Mouse (Mus musculus): ENCODE results near the gene H2-Ke6. TPM values are rescaled to one million over a fixed set of nuclear protein-coding genes. Genes with fewer than 3 reads are reported as not detected.
"Not testable (repeated sequence)": the region's sequence is repeated elsewhere in the genome, so short reads cannot be mapped to it uniquely, and the experiment has no call there.

Gene H2-Ke6
- polyA plus RNA-seq, 1 experiment from 2014 or later: 59.8 TPM

DNA sequence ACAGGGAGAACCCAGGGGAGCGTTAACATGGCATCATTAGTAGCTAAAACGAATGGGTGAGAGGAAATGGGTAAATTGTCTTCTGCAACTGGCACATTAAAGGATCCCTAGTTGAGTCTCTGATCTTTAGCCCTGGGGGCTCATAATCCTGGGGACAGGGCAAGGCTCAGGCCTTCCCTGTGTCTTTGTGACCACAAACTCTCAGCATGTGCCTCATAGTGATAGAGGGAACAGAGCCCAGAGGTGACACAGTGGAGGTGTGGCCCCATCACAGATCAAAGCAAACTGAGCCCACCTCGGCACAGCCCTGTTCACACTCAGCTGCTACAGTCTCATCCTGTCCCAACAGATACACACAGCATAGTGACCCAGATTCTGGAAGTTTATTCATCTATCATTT is 32.2 kb downstream of the H2-Ke6 start:
- H3K36me3 ChIP-seq (ENCODE audit: insufficient read depth, low read length): no peaks in the 10 kb centered on the region
- H3K27me3 ChIP-seq (replicated peaks; ENCODE audit: insufficient read depth, low read length): no peaks in the 10 kb centered on the region
- no peak for DNase-seq (ENCODE audit: low spot score)
- ATAC-seq: no peak
- no peak overlapping the region for H3K9ac ChIP-seq (replicated peaks; ENCODE audit: low read depth)
- WGBS: 51% methylated on average over 3 of the region's 3 CpGs
- no peak overlapping the region for H3K4me3 ChIP-seq (ENCODE audit: low read depth, low read length)
- no peaks in the 10 kb centered on the region for H3K9me3 ChIP-seq (ENCODE audit: low read length)
- TF ChIP-seq CTCF (IDR thresholded peaks at IDR 0.05): no peak
- TF ChIP-seq EP300 (IDR thresholded peaks at IDR 0.05): no peak
- no peak overlapping the region for H3K27ac ChIP-seq (ENCODE audit: low read length)
- no peaks in the 10 kb centered on the region for H3K4me1 ChIP-seq (ENCODE audit: insufficient read depth, low read depth, low read length)
- no peak overlapping the region for H3K4me2 ChIP-seq (replicated peaks; ENCODE audit: low read depth, low read length)

DNA sequence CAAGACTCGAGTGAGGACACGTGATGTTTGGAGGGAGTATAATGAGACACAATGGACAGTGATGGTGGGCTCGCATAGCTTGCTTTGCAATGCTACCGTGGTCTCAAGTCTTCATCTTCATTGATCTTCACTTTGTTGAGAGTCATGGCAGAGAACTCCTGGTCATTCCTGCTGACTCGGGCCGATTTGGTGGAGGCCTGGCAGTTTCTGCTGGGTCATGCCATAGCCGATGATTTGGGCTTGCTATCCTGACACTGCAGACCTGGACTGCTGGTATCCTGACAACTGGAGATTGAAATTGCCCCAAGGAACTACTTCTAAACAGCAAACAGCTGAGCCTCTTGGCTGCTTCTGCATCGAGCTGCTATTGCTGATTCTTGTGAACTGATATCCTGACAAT is 32.9 kb downstream of the H2-Ke6 start:
- H3K36me3 ChIP-seq (ENCODE audit: insufficient read depth, low read length): no peaks in the 10 kb centered on the region
- WGBS: 86% methylated on average over 8 of the region's 8 CpGs
- no peaks in the 10 kb centered on the region for H3K4me1 ChIP-seq (ENCODE audit: insufficient read depth, low read depth, low read length)
- no peak overlapping the region for H3K9ac ChIP-seq (replicated peaks; ENCODE audit: low read depth)
- TF ChIP-seq CTCF (IDR thresholded peaks at IDR 0.05) (no peak), EP300 (IDR thresholded peaks at IDR 0.05) (no peak)
- H3K27ac ChIP-seq (ENCODE audit: low read length): no peak overlapping the region
- ATAC-seq: no peak
- H3K27me3 ChIP-seq (replicated peaks; ENCODE audit: insufficient read depth, low read length): no peaks in the 10 kb centered on the region
- no peaks in the 10 kb centered on the region for H3K9me3 ChIP-seq (ENCODE audit: low read length)
- DNase-seq (ENCODE audit: low spot score): no peak
- no peak overlapping the region for H3K4me3 ChIP-seq (ENCODE audit: low read depth, low read length)
- no peak overlapping the region for H3K4me2 ChIP-seq (replicated peaks; ENCODE audit: low read depth, low read length)

DNA sequence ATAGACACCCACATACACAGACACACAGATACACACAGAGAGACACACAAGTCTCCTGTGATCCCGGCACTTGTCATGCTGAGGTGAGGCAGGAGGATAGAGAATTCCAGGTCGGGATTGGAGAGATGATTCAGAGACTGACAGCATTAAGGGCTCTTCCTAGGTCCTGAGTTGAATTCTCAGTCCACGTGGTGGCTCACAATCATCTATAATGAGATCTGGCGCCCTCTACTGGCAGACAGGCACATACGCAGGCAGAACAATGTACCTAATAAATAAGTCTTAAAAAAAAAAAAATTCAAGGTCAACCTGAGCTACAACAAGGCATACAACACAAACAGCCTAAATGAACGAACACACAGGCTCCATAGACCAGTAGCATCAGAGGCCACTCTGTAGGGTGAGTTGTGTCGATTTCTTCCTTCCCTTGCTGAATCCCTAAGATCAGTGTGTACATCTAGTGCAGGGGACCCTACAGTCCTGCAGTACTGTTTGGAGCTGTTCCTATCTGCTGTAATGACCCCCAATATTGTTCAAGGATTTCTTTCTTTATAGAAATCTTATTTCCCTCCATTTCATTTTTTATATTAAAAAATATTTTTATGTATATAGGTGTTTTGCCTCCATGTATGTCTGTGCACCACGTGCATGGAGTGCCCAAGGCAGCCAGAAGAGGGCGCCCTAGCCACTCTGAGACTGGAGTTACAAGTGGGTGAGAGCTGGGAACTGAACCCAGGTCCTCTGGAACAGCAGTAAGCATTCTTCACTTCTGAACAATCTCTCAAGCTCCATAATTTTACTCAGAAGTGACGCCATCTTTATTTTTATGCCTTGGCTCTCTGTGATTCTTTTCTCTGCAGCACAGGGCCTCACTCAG is 35.8 kb downstream of the H2-Ke6 start:
- Histone ChIP-seq H3K4me2 (replicated peaks; ENCODE audit: low read depth, low read length) (no peak overlapping the region), H3K27me3 (replicated peaks; ENCODE audit: insufficient read depth, low read length) (no peaks in the 10 kb centered on the region), H3K9ac (replicated peaks; ENCODE audit: low read depth) (no peak overlapping the region), H3K9me3 (ENCODE audit: low read length) (no peaks in the 10 kb centered on the region), H3K4me1 (ENCODE audit: insufficient read depth, low read depth, low read length) (no peaks in the 10 kb centered on the region), H3K4me3 (ENCODE audit: low read depth, low read length) (no peak overlapping the region), H3K27ac (ENCODE audit: low read length) (no peak overlapping the region), H3K36me3 (ENCODE audit: insufficient read depth, low read length) (no peaks in the 10 kb centered on the region)
- DNase-seq (ENCODE audit: low spot score) (peak; percentile 85), ATAC-seq (peak; percentile 44)
- TF ChIP-seq EP300 (IDR thresholded peaks at IDR 0.05) (no peak), CTCF (IDR thresholded peaks at IDR 0.05) (peak; percentile 84)
- WGBS: 32% methylated on average over 10 of the region's 10 CpGs

DNA sequence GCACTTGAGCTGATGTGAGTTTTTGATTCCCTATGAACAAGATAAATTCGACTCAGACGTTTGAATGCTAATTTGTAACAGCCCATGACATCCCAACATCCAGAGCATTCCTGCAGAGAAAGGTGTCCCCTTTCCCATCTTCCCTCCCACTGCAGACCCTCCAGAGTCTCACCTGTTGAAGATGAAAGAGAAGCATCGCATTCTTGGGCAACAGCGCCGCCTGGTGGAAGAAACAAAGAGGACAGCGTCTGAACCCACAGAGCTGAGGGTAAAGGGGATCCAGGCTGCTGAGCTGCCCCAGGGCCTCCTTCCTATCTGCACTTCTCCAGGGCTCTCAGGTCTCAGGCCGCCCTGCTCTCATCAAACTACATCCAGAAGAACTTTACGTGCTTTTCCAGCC is 45.7 kb downstream of the H2-Ke6 start:
- H3K9ac ChIP-seq (replicated peaks; ENCODE audit: low read depth); H3K4me3 ChIP-seq (ENCODE audit: low read depth, low read length); H3K4me2 ChIP-seq (replicated peaks; ENCODE audit: low read depth, low read length); H3K9me3 ChIP-seq (ENCODE audit: low read length); H3K27ac ChIP-seq (ENCODE audit: low read length); H3K36me3 ChIP-seq (ENCODE audit: insufficient read depth, low read length); H3K4me1 ChIP-seq (ENCODE audit: insufficient read depth, low read depth, low read length); ATAC-seq; H3K27me3 ChIP-seq (replicated peaks; ENCODE audit: insufficient read depth, low read length): not testable (repeated sequence)
- 10% methylated on average over 8 of the region's 8 CpGs for WGBS
- TF ChIP-seq CTCF (IDR thresholded peaks at IDR 0.05): peak; percentile 88
- peak; percentile 31 for DNase-seq (ENCODE audit: low spot score)

DNA sequence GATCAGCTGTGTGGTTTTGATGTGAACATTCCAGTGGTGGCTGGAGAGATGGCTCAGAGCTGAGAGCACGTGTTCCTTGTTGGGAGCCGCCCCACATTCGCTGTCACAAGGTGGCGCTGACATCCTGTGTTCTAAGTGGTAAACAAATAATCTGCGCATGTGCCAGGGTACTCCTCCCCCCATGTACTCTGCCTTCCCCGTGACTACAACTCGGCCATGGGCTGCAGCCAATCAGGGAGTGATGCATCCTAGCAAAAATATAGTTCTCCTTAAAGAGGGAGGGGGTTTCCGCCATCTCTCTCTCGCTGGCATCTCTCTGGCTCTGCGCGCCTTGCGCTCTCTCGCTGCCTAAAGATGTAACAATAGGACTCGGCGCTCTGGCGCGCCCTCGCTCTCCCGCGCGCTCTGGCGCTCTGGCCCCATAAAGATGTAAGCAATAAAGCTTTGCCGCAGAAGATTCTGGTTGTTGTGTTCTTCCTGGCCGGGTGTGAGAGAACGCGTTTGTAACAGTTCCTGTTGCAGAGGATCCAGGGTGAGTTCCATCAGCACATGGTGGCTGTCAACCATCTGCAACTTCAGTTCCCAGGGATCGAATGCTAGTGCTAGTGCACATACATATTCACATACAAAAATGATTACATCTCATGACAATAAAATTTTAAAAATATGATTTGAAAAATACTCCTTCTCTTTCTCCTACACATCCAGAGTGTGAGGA is 46.5 kb downstream of the H2-Ke6 start:
- not testable (repeated sequence) for H3K9me3 ChIP-seq (ENCODE audit: low read length); H3K4me1 ChIP-seq (ENCODE audit: insufficient read depth, low read depth, low read length); H3K27me3 ChIP-seq (replicated peaks; ENCODE audit: insufficient read depth, low read length); H3K9ac ChIP-seq (replicated peaks; ENCODE audit: low read depth); H3K36me3 ChIP-seq (ENCODE audit: insufficient read depth, low read length)
- WGBS: under 1% methylated on average over 27 of the region's 27 CpGs
- peak; percentile 88 for ATAC-seq
- peak; percentile 97 for DNase-seq (ENCODE audit: low spot score)
- Histone ChIP-seq H3K4me3 (ENCODE audit: low read depth, low read length) (peak overlapping the region; percentile 38), H3K27ac (ENCODE audit: low read length) (peak overlapping the region; percentile 51; the same call in 1 of the 2 replicates), H3K4me2 (replicated peaks; ENCODE audit: low read depth, low read length) (peak overlapping the region; percentile 52)
- TF ChIP-seq CTCF (IDR thresholded peaks at IDR 0.05): peak; percentile 60
- peak; percentile 24; the same call in 1 of the 2 replicates for TF ChIP-seq EP300 (IDR thresholded peaks at IDR 0.05)

DNA sequence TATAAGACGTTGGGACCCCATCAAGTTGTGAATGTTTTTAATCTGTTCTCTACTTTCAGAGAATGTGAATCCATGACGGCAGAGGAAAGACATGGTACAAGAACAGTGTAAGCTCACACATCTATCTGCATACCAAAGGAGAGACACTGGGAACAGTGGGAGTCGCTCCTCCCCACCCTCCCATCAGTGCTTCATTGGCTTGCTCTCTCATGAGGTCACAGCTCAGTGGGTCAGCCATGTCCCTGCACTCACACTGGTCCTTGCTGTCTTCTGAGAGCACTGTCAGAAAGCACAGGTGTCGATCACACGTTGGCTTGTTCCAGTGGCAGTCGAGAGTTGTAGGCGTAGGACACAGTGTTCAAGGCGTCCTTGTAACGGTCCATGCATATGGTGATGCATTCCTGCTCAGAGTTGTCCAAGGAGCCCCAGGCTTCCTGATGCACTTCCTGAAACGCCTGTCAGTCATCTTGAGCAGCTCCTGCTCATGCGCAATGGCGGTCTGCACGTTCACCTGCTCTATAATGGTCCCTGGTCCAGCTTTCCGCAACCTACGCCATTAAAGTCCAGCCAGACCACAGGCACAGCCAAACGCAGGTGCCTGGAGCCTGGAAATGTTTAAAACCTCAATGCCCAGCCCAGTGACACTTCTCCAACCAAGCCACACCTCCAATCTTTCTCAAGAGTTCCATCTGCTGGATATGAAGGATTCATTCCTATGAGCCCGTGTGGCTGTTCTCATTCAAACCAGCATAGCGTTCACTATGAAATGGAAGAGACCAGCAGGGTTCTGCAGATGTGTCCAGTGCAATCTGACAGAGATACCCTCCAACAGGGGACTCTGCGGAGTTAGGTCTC is 47.5 kb downstream of the H2-Ke6 start:
- Histone ChIP-seq H3K27me3 (replicated peaks; ENCODE audit: insufficient read depth, low read length) (no peaks in the 10 kb centered on the region), H3K4me2 (replicated peaks; ENCODE audit: low read depth, low read length) (no peak overlapping the region; the same call in 1 of the 2 replicates), H3K27ac (ENCODE audit: low read length) (peak overlapping the region; percentile 47), H3K9ac (replicated peaks; ENCODE audit: low read depth) (no peak overlapping the region), H3K4me3 (ENCODE audit: low read depth, low read length) (no peak overlapping the region), H3K4me1 (ENCODE audit: insufficient read depth, low read depth, low read length) (peaks cover 9% of the 10 kb centered on the region; the same call in 1 of the 2 replicates), H3K36me3 (ENCODE audit: insufficient read depth, low read length) (no peaks in the 10 kb centered on the region), H3K9me3 (ENCODE audit: low read length) (no peaks in the 10 kb centered on the region)
- DNase-seq (ENCODE audit: low spot score) (peak; percentile 55), ATAC-seq (no peak)
- TF ChIP-seq CTCF (IDR thresholded peaks at IDR 0.05): no peak
- no peak for TF ChIP-seq EP300 (IDR thresholded peaks at IDR 0.05)
- WGBS: 66% methylated on average over 19 of the region's 19 CpGs

Data from lung, postnatal 0 days (tissue).